Mouse (Mus musculus): ENCODE data around the gene 2010003K11Rik. TPM values are rescaled to one million over a fixed set of nuclear protein-coding genes. Genes with fewer than 3 reads are reported as not detected.
"Not testable (repeated sequence)": the region's sequence is repeated elsewhere in the genome, so short reads cannot be mapped to it uniquely, and the experiment has no call there.

2010003K11Rik gene
- polyA plus RNA-seq, 1 experiment from 2014 or later, result 2.5 TPM

- not testable (repeated sequence) for H3K27me3 ChIP-seq (ENCODE audit: control insufficient read depth, insufficient read depth, low read length); H3K27ac ChIP-seq (ENCODE audit: low read length)
Measured at GRCm38 (mm10) chr19:4454040-4454439, 44.3 kb downstream of the 2010003K11Rik start.

GRCm38 (mm10) chr19:4452525-4452924 is 45.9 kb downstream of the 2010003K11Rik start:
- Histone ChIP-seq H3K4me2 (ENCODE audit: low read depth, low read length) (no peak overlapping the region), H3K27ac (ENCODE audit: low read length) (no peak overlapping the region), H3K9me3 (replicated peaks; ENCODE audit: control insufficient read depth, low read length) (no peaks in the 10 kb centered on the region), H3K9ac (ENCODE audit: low read length) (no peak overlapping the region), H3K4me3 (replicated peaks; ENCODE audit: low read length) (no peak overlapping the region), H3K36me3 (ENCODE audit: control insufficient read depth, insufficient read depth, low read length) (no peaks in the 10 kb centered on the region), H3K27me3 (ENCODE audit: control insufficient read depth, insufficient read depth, low read length) (no peaks in the 10 kb centered on the region), H3K4me1 (ENCODE audit: control insufficient read depth, insufficient read depth, low read length) (no peaks in the 10 kb centered on the region)
- WGBS, result 54% methylated on average over 4 of the region's 4 CpGs
- no peak for ATAC-seq (ENCODE audit: insufficient read depth, low FRiP score)

More at GRCm38 (mm10) chr19:4454040-4454439, 44.3 kb downstream of the 2010003K11Rik start:
- H3K9me3 ChIP-seq (replicated peaks; ENCODE audit: control insufficient read depth, low read length); H3K9ac ChIP-seq (ENCODE audit: low read length); H3K4me2 ChIP-seq (ENCODE audit: low read depth, low read length); H3K4me3 ChIP-seq (replicated peaks; ENCODE audit: low read length); H3K36me3 ChIP-seq (ENCODE audit: control insufficient read depth, insufficient read depth, low read length); ATAC-seq (ENCODE audit: insufficient read depth, low FRiP score); H3K4me1 ChIP-seq (ENCODE audit: control insufficient read depth, insufficient read depth, low read length): not testable (repeated sequence)
- WGBS, result 19% methylated on average over 1 of the region's 1 CpGs

- Histone ChIP-seq H3K4me1 (ENCODE audit: control insufficient read depth, insufficient read depth, low read length) (no peaks in the 10 kb centered on the region), H3K36me3 (ENCODE audit: control insufficient read depth, insufficient read depth, low read length) (no peaks in the 10 kb centered on the region), H3K27ac (ENCODE audit: low read length) (no peak overlapping the region), H3K4me3 (replicated peaks; ENCODE audit: low read length) (no peak overlapping the region), H3K9ac (ENCODE audit: low read length) (no peak overlapping the region), H3K27me3 (ENCODE audit: control insufficient read depth, insufficient read depth, low read length) (no peaks in the 10 kb centered on the region), H3K9me3 (replicated peaks; ENCODE audit: control insufficient read depth, low read length) (no peaks in the 10 kb centered on the region), H3K4me2 (ENCODE audit: low read depth, low read length) (no peak overlapping the region)
- no peak for ATAC-seq (ENCODE audit: insufficient read depth, low FRiP score)
- 48% methylated on average over 5 of the region's 5 CpGs for WGBS
Measured at GRCm38 (mm10) chr19:4451965-4452364, 46.4 kb downstream of the 2010003K11Rik start.

GRCm38 (mm10) chr19:4451098-4451497 is 47.3 kb downstream of the 2010003K11Rik start:
- 51% methylated on average over 8 of the region's 8 CpGs for WGBS
- Histone ChIP-seq H3K27ac (ENCODE audit: low read length) (no peak overlapping the region), H3K27me3 (ENCODE audit: control insufficient read depth, insufficient read depth, low read length) (no peaks in the 10 kb centered on the region), H3K36me3 (ENCODE audit: control insufficient read depth, insufficient read depth, low read length) (no peaks in the 10 kb centered on the region), H3K9ac (ENCODE audit: low read length) (no peak overlapping the region), H3K9me3 (replicated peaks; ENCODE audit: control insufficient read depth, low read length) (no peaks in the 10 kb centered on the region), H3K4me2 (ENCODE audit: low read depth, low read length) (no peak overlapping the region), H3K4me3 (replicated peaks; ENCODE audit: low read length) (no peak overlapping the region), H3K4me1 (ENCODE audit: control insufficient read depth, insufficient read depth, low read length) (no peaks in the 10 kb centered on the region)
- no peak for ATAC-seq (ENCODE audit: insufficient read depth, low FRiP score)

GRCm38 (mm10) chr19:4450666-4451065 is 47.7 kb downstream of the 2010003K11Rik start:
- Histone ChIP-seq H3K4me3 (replicated peaks; ENCODE audit: low read length) (no peak overlapping the region), H3K9me3 (replicated peaks; ENCODE audit: control insufficient read depth, low read length) (no peaks in the 10 kb centered on the region), H3K4me1 (ENCODE audit: control insufficient read depth, insufficient read depth, low read length) (no peaks in the 10 kb centered on the region), H3K27me3 (ENCODE audit: control insufficient read depth, insufficient read depth, low read length) (no peaks in the 10 kb centered on the region), H3K4me2 (ENCODE audit: low read depth, low read length) (no peak overlapping the region), H3K36me3 (ENCODE audit: control insufficient read depth, insufficient read depth, low read length) (no peaks in the 10 kb centered on the region), H3K9ac (ENCODE audit: low read length) (no peak overlapping the region), H3K27ac (ENCODE audit: low read length) (no peak overlapping the region)
- 53% methylated on average over 5 of the region's 5 CpGs for WGBS
- 0 out of 2 replicates have a peak, but pooled peaks have one; percentile 48 for ATAC-seq (ENCODE audit: insufficient read depth, low FRiP score)

- ATAC-seq (ENCODE audit: insufficient read depth, low FRiP score), result no peak
- no peaks in the 10 kb centered on the region for H3K27me3 ChIP-seq (ENCODE audit: control insufficient read depth, insufficient read depth, low read length)
- H3K36me3 ChIP-seq (ENCODE audit: control insufficient read depth, insufficient read depth, low read length), result no peaks in the 10 kb centered on the region
- no peak overlapping the region for H3K4me2 ChIP-seq (ENCODE audit: low read depth, low read length)
- no peaks in the 10 kb centered on the region for H3K4me1 ChIP-seq (ENCODE audit: control insufficient read depth, insufficient read depth, low read length)
- H3K9me3 ChIP-seq (replicated peaks; ENCODE audit: control insufficient read depth, low read length), result no peaks in the 10 kb centered on the region
- H3K9ac ChIP-seq (ENCODE audit: low read length), result no peak overlapping the region
- H3K4me3 ChIP-seq (replicated peaks; ENCODE audit: low read length), result no peak overlapping the region
- no peak overlapping the region for H3K27ac ChIP-seq (ENCODE audit: low read length)
- 92% methylated on average over 9 of the region's 9 CpGs for WGBS
Measured at GRCm38 (mm10) chr19:4449230-4449629, 49.2 kb downstream of the 2010003K11Rik start.

- Histone ChIP-seq H3K27me3 (ENCODE audit: control insufficient read depth, insufficient read depth, low read length) (no peaks in the 10 kb centered on the region), H3K9ac (ENCODE audit: low read length) (no peak overlapping the region), H3K36me3 (ENCODE audit: control insufficient read depth, insufficient read depth, low read length) (no peaks in the 10 kb centered on the region), H3K9me3 (replicated peaks; ENCODE audit: control insufficient read depth, low read length) (no peaks in the 10 kb centered on the region), H3K4me3 (replicated peaks; ENCODE audit: low read length) (no peak overlapping the region), H3K27ac (ENCODE audit: low read length) (no peak overlapping the region), H3K4me2 (ENCODE audit: low read depth, low read length) (no peak overlapping the region), H3K4me1 (ENCODE audit: control insufficient read depth, insufficient read depth, low read length) (no peaks in the 10 kb centered on the region)
- WGBS, result 89% methylated on average over 9 of the region's 9 CpGs
- no peak for ATAC-seq (ENCODE audit: insufficient read depth, low FRiP score)
Measured at GRCm38 (mm10) chr19:4447445-4447844, 50.9 kb downstream of the 2010003K11Rik start.

Other genes with a start within 250 kb of the 2010003K11Rik start
- gene Ssh3, start 229.4 kb downstream of the 2010003K11Rik start, polyA plus RNA-seq (2015; fragmentation: Nextera tagmentation; extraction: Ambion mirVana), result 44.5 and 53.2 TPM in 2 replicates
- gene Ankrd13d, start 215.4 kb downstream of the 2010003K11Rik start, polyA plus RNA-seq (2015; fragmentation: Nextera tagmentation; extraction: Ambion mirVana), result 10.9 and 11.9 TPM in 2 replicates
- gene Grk2, start 192.4 kb downstream of the 2010003K11Rik start, polyA plus RNA-seq (2015; fragmentation: Nextera tagmentation; extraction: Ambion mirVana), result 18.0 and 20.0 TPM in 2 replicates
- gene Kdm2a, start 100.3 kb downstream of the 2010003K11Rik start, polyA plus RNA-seq (2015; fragmentation: Nextera tagmentation; extraction: Ambion mirVana), result 35.9 and 37.0 TPM in 2 replicates
- gene Rhod, start 59.2 kb downstream of the 2010003K11Rik start, polyA plus RNA-seq (2015; fragmentation: Nextera tagmentation; extraction: Ambion mirVana), result 24.3 and 36.4 TPM in 2 replicates
- 0.75 and 0.96 TPM in 2 replicates for gene Syt12, start 21.1 kb downstream of the 2010003K11Rik start, polyA plus RNA-seq (2015; fragmentation: Nextera tagmentation; extraction: Ambion mirVana)
- 24.0 and 30.0 TPM in 2 replicates for gene Pcx, start 11.9 kb upstream of the 2010003K11Rik start, polyA plus RNA-seq (2015; fragmentation: Nextera tagmentation; extraction: Ambion mirVana)
- 2.1 and 2.5 TPM in 2 replicates for gene Lrfn4, start 117.1 kb upstream of the 2010003K11Rik start, polyA plus RNA-seq (2015; fragmentation: Nextera tagmentation; extraction: Ambion mirVana)
- gene Rce1, start 127.1 kb upstream of the 2010003K11Rik start, polyA plus RNA-seq (2015; fragmentation: Nextera tagmentation; extraction: Ambion mirVana), result 64.7 and 66.0 TPM in 2 replicates
- gene Gm960, start 200.1 kb upstream of the 2010003K11Rik start, polyA plus RNA-seq (2015; fragmentation: Nextera tagmentation; extraction: Ambion mirVana), result 1.2 and 3.0 TPM in 2 replicates
- 4.7 and 5.5 TPM in 2 replicates for gene Sptbn2, start 212.6 kb upstream of the 2010003K11Rik start, polyA plus RNA-seq (2015; fragmentation: Nextera tagmentation; extraction: Ambion mirVana)

All from stomach, embryonic 16.5 days (tissue).